Mouse (Mus musculus): ENCODE results near the gene Rps21. TPM values are rescaled to one million over a fixed set of nuclear protein-coding genes. Genes with fewer than 3 reads are reported as not detected.

Gene Rps21
- total and polyA plus RNA-seq, 2 experiments from 2014 or later: 439 to 848 TPM

DNA sequence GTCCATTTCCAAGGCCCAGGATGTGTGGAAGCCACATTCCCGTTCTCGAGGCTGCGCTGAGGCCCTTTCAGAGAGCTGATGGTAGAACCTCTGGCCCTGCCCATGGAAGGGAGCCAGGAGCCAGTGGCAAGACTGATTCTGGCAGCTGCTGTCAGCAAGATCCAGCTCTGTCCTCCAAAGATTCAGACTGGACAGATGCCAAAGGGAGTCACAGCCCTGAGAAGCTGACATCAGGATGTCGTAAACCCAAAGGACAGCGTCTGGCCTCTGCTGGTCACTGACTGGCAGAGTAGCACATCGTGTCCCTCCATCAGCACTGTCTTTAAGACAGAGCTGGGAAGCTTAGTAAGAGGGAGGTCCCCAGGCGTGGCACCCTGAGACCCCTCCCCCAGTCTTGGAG is 28.6 kb upstream of the Rps21 start:
- no peak for TF ChIP-seq CTCF (IDR thresholded peaks at IDR 0.05; ENCODE audit: low read depth)

DNA sequence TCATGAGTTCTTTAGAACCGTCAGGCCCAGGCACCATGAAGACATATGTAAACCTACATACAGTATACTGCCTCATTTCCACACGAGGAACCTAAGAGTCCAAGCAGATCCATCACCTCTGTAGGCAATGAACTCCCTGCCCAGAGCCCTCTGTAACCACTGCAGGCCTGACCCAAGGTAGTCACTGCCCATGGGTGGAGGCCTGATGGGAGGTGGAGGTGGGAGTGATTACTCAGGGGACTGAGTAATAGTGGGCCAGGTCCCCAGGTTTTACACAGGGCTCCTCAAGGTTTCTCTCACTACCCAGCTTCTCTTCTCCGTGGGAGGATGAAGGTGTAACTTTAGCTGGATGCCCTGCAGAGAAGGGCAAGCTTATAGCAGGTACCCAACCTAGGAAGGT is 28.0 kb upstream of the Rps21 start:
- Histone ChIP-seq H3K4me1 (ENCODE audit: insufficient read depth) (peaks cover 13% of the 10 kb centered on the region; the same call in 1 of the 2 replicates), H3K4me2 (ENCODE audit: low read depth) (no peak overlapping the region), H3K27ac (ENCODE audit: low read depth, low read length) (no peak overlapping the region), H3K36me3 (ENCODE audit: insufficient read depth) (no peaks in the 10 kb centered on the region), H3K4me3 (ENCODE audit: low read depth, low read length) (no peak overlapping the region), H3K9ac (no peak overlapping the region), H3K9me3 (ENCODE audit: low read length) (no peaks in the 10 kb centered on the region), H3K27me3 (ENCODE audit: insufficient read depth, low read length) (peaks cover 8% of the 10 kb centered on the region; the same call in 1 of the 2 replicates)
- DNase-seq: no peak
- TF ChIP-seq CTCF (IDR thresholded peaks at IDR 0.05; ENCODE audit: low read depth): no peak
- ATAC-seq: no peak
- WGBS: 86% methylated on average over 3 of the region's 3 CpGs

More for the DNA sequence above, 28.6 kb upstream of the Rps21 start:
- DNase-seq (no peak), ATAC-seq (no peak)
- Histone ChIP-seq H3K9ac (no peak overlapping the region), H3K9me3 (ENCODE audit: low read length) (no peaks in the 10 kb centered on the region), H3K36me3 (ENCODE audit: insufficient read depth) (no peaks in the 10 kb centered on the region), H3K4me2 (ENCODE audit: low read depth) (no peak overlapping the region), H3K4me1 (ENCODE audit: insufficient read depth) (peaks cover 13% of the 10 kb centered on the region; the same call in 1 of the 2 replicates), H3K27ac (ENCODE audit: low read depth, low read length) (no peak overlapping the region), H3K4me3 (ENCODE audit: low read depth, low read length) (no peak overlapping the region), H3K27me3 (ENCODE audit: insufficient read depth, low read length) (peaks cover 8% of the 10 kb centered on the region; the same call in 1 of the 2 replicates)
- 65% methylated on average over 7 of the region's 7 CpGs for WGBS

DNA sequence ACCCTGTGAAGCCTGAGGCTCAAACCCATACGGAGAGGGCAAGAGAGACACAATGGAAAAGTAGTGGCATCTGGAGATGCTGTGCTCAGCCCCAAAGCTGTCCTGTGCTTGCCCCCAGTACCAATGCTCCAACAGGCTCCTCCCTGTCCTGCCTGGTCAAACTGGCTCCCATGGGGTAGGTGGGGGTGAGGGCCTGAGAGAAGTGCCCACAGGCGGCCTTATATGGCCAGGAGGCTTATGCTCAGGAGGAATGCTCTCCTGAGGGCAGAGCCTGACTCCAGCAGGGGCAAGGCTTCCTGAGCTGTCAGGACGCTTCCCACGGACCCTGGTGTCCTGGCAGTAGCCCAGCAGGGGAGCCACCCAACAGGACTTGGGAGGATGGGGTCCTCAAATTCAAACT is 26.7 kb upstream of the Rps21 start:
- Histone ChIP-seq H3K27me3 (ENCODE audit: insufficient read depth, low read length) (no peaks in the 10 kb centered on the region), H3K9me3 (ENCODE audit: low read length) (no peaks in the 10 kb centered on the region), H3K4me1 (ENCODE audit: insufficient read depth) (peaks cover 10% of the 10 kb centered on the region; the same call in 1 of the 2 replicates), H3K4me3 (ENCODE audit: low read depth, low read length) (no peak overlapping the region), H3K36me3 (ENCODE audit: insufficient read depth) (no peaks in the 10 kb centered on the region), H3K9ac (no peak overlapping the region), H3K4me2 (ENCODE audit: low read depth) (no peak overlapping the region), H3K27ac (ENCODE audit: low read depth, low read length) (no peak overlapping the region)
- no peak for TF ChIP-seq CTCF (IDR thresholded peaks at IDR 0.05; ENCODE audit: low read depth)
- ATAC-seq: no peak
- 36% methylated on average over 4 of the region's 4 CpGs for WGBS
- no peak for DNase-seq

DNA sequence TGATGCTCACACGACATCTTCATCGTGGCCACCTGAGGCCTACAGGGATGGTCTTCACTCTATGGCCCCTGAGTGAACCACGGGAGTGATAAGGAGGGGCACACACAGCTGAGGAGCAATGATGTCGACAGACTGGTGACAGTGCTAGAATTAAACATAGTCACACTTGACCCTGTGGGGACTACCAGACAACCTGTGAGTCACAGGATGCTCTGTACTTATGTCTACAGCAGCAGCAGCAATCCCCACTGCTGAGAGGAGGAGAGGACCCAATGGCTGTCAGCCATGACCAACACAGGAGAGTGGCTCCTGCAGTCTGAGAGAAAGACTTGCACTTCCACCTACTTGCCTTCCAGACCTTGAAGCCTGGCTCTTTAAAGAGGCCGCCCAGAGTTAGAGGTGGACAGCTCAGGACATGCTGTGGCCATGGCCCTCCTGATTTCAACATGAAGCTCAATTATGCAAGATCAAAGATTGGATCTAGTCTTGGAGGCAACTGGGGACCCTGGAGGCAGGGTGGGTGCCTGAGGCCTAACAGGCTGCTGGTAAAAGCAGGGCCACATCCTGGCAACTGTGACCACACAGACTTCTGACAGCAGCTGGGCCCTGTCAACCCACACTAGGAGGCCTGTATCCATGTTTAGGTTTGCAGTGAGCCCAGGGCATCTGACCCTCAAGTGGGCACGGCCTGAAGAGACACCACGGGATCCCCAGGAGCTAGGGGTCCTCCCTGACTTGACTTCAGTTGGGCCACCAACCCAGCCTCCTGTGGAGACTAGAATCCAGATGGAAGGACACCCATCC is 23.9 kb upstream of the Rps21 start:
- DNase-seq (no peak), ATAC-seq (no peak)
- 87% methylated on average over 7 of the region's 7 CpGs for WGBS

DNA sequence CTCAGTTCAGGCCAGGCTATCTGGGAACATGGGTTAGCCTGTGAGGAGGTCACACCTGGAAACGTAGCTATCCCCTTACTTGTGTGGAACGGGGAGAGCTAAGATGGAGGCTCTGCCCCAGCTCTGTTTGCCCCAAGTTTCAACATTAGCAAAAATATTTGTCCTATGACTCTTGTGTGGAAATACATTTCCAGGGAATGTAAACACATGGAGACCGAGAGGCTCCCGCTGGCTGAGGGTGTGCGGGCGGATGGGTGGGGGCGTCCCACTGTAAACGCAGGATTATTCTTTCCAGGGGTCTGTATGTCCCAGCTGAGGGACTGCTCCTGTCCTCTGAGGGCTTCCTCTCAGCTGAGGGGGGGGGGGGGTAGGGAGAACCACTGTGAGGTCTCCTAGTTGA is 22.8 kb upstream of the Rps21 start:
- DNase-seq (no peak), ATAC-seq (no peak)
- H3K36me3 ChIP-seq (ENCODE audit: insufficient read depth): no peaks in the 10 kb centered on the region
- H3K4me3 ChIP-seq (ENCODE audit: low read depth, low read length): no peak overlapping the region
- H3K4me1 ChIP-seq (ENCODE audit: insufficient read depth): no peaks in the 10 kb centered on the region
- no peaks in the 10 kb centered on the region for H3K9me3 ChIP-seq (ENCODE audit: low read length)
- no peak overlapping the region for H3K4me2 ChIP-seq (ENCODE audit: low read depth)
- WGBS: 94% methylated on average over 8 of the region's 8 CpGs
- H3K9ac ChIP-seq: no peak overlapping the region
- no peak overlapping the region for H3K27ac ChIP-seq (ENCODE audit: low read depth, low read length)
- H3K27me3 ChIP-seq (ENCODE audit: insufficient read depth, low read length): no peaks in the 10 kb centered on the region
- no peak for TF ChIP-seq CTCF (IDR thresholded peaks at IDR 0.05; ENCODE audit: low read depth)

More for the DNA sequence above, 23.9 kb upstream of the Rps21 start:
- H3K27me3 ChIP-seq (ENCODE audit: insufficient read depth, low read length): no peaks in the 10 kb centered on the region
- no peak overlapping the region for H3K9ac ChIP-seq
- H3K4me1 ChIP-seq (ENCODE audit: insufficient read depth): no peaks in the 10 kb centered on the region
- H3K27ac ChIP-seq (ENCODE audit: low read depth, low read length): no peak overlapping the region
- TF ChIP-seq CTCF (IDR thresholded peaks at IDR 0.05; ENCODE audit: low read depth): no peak
- H3K9me3 ChIP-seq (ENCODE audit: low read length): no peaks in the 10 kb centered on the region
- no peak overlapping the region for H3K4me2 ChIP-seq (ENCODE audit: low read depth)
- no peaks in the 10 kb centered on the region for H3K36me3 ChIP-seq (ENCODE audit: insufficient read depth)
- no peak overlapping the region for H3K4me3 ChIP-seq (ENCODE audit: low read depth, low read length)

DNA sequence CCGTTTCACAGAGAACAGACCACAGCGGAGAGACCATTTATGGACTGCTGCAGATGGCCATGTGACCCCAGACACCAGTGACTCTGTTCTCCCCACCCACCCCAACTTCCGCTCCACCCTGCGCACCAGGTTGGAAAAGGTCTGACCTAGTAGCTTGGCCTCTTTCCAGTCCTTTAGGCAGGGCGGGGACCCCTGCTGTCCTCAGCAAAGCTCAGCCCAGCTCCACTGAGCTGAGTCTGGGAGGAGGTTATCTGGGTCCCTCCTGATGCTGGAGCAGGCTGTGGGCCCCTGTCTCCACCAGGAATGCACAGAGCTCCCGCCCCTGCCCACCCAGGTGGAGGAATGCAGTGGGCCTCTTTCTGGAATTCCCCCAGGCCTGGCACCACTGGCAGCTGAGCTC is 22.2 kb upstream of the Rps21 start:
- DNase-seq: no peak
- 55% methylated on average over 6 of the region's 6 CpGs for WGBS
- H3K27me3 ChIP-seq (ENCODE audit: insufficient read depth, low read length): no peaks in the 10 kb centered on the region

DNA sequence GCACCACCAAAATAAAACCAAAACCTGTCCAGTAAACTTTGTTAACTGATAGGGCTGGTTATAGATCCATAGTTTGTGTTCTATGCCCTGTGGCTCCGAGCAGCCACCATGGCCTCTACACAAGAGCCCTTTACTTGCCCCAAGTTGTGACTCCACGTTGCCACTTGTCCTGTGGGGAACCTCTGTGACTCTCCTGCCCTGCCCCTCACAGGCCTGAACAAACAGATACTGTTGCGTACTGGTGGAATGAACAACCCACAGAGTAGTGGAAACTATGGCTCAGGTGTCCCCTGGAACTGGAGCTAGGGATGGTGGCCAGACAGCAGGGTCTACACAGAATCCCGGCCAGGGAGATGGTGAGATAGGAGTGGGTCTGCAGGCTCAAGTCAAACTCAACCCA is 21.4 kb upstream of the Rps21 start:
- no peak overlapping the region for H3K27ac ChIP-seq (ENCODE audit: low read depth, low read length)
- H3K4me2 ChIP-seq (ENCODE audit: low read depth): no peak overlapping the region
- no peak for DNase-seq
- H3K36me3 ChIP-seq (ENCODE audit: insufficient read depth): no peaks in the 10 kb centered on the region
- TF ChIP-seq CTCF (IDR thresholded peaks at IDR 0.05; ENCODE audit: low read depth): no peak
- no peak overlapping the region for H3K4me3 ChIP-seq (ENCODE audit: low read depth, low read length)
- H3K9me3 ChIP-seq (ENCODE audit: low read length): no peaks in the 10 kb centered on the region
- no peak for ATAC-seq
- no peak overlapping the region for H3K9ac ChIP-seq
- no peaks in the 10 kb centered on the region for H3K4me1 ChIP-seq (ENCODE audit: insufficient read depth)
- 89% methylated on average over 4 of the region's 4 CpGs for WGBS
- H3K27me3 ChIP-seq (ENCODE audit: insufficient read depth, low read length): no peaks in the 10 kb centered on the region

More for the DNA sequence above, 22.2 kb upstream of the Rps21 start:
- ATAC-seq: no peak
- no peaks in the 10 kb centered on the region for H3K9me3 ChIP-seq (ENCODE audit: low read length)
- H3K27ac ChIP-seq (ENCODE audit: low read depth, low read length): no peak overlapping the region
- H3K9ac ChIP-seq: no peak overlapping the region
- H3K4me3 ChIP-seq (ENCODE audit: low read depth, low read length): no peak overlapping the region
- H3K4me1 ChIP-seq (ENCODE audit: insufficient read depth): no peaks in the 10 kb centered on the region
- H3K4me2 ChIP-seq (ENCODE audit: low read depth): no peak overlapping the region
- H3K36me3 ChIP-seq (ENCODE audit: insufficient read depth): no peaks in the 10 kb centered on the region
- no peak for TF ChIP-seq CTCF (IDR thresholded peaks at IDR 0.05; ENCODE audit: low read depth)
